Mouse (Mus musculus) skeletal muscle tissue, adult 2 months (tissue): ENCODE measurements around the gene Fbxo3.
"Not testable (repeated sequence)": the region's sequence is repeated elsewhere in the genome, so short reads cannot be mapped to it uniquely, and the experiment has no call there.

ENCODE experiments used
- DNase-seq: peaks from one replicate; pipeline ENCODE4 v3.0.0-alpha.2; 2012; ENCODE audit warnings: low read depth, low spot score

Gene Fbxo3

DNA sequence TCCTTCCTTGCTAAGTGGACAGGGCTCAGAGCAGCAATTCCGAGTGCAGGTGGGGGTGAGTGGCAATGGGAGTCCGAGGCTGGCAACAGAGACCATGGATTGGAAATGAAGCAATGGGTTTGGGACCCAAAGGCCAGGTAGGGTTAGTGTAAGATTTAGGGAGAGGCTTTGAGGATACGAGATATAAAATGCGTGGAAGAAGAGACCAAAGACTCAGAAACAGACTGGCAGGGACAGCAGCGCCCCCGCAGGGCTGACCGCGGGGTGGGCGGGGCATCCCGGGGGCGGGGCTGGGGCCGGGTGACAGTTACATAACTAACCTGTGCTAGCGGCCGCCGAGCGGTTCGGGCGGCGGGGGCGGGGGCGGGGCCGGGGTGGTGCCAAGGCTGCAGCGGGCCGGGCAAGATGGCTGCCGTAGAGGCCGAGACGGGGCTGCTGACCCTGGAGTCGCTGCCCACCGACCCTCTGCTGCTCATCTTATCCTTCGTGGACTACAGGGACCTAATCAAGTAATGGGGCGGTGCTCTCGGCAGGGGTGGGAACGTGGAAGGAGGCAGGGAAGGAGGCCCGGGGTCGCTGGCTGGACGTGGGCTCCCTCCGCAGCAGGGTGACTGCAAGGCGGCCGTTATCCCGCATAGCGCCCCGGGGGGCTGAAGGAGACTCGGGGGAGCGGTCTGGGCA lies at the start of gene Fbxo3:
TSS of gene Fbxo3 (plus strand) at position 264 of the 681 bp plus-strand sequence.
- peak; percentile 71 for DNase-seq

GRCm38 (mm10) chr2:103982250-103982649 lies 45.3 kb upstream of the Fbxo3 start:
- peak; percentile 43 for DNase-seq

GRCm38 (mm10) chr2:103983146-103983545 lies 44.4 kb upstream of the Fbxo3 start:
- no peak for DNase-seq

DNA sequence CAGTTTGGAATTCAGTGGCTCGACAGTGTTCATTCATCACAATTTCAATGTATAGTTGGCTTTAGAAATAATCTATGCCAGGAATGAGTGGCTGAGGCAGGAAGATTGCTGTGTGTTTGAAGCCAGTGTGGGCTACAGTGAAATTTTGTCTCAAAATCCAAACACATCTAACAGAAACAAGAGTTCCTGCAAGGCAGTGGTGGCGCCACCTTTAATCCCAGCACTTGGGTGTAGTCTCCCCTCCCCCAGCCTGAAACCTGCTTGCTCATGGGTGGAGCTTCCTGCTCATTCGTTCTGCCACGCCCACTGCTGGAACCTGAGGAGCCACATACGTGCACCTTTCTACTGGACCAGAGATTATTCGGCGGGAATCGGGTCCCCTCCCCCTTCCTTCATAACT lies 39.9 kb upstream of the Fbxo3 start:
- not testable (repeated sequence) for DNase-seq

- no peak for DNase-seq
Measured at GRCm38 (mm10) chr2:103989724-103990123, 37.8 kb upstream of the Fbxo3 start.

DNA sequence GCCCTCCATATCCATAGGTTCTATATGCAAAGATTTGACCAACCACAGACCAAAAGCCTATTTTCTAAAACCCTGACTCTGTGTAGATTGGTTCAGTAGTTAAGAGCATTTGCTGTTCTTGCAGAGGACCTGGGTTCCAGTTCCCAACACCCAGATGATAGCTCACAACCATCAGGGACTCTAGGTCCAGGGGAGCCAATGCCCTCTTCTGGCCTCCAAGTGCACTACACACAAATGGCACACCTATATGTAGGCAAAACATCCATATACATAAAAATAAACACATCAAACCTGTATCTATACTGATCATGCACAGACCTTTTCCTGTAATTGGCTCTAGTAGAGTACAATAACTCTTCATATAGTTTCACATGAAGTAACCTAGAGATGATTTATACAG lies 36.2 kb upstream of the Fbxo3 start:
- DNase-seq, result no peak

- DNase-seq, result no peak
Measured at GRCm38 (mm10) chr2:103992162-103992561, 35.4 kb upstream of the Fbxo3 start.

- no peak for DNase-seq
Measured at GRCm38 (mm10) chr2:103992618-103993332, 34.7 kb upstream of the Fbxo3 start.

- DNase-seq, result no peak
Measured at GRCm38 (mm10) chr2:104001076-104001475, 26.4 kb upstream of the Fbxo3 start.

- DNase-seq, result no peak
Measured at GRCm38 (mm10) chr2:104001861-104002260, 25.7 kb upstream of the Fbxo3 start.

DNA sequence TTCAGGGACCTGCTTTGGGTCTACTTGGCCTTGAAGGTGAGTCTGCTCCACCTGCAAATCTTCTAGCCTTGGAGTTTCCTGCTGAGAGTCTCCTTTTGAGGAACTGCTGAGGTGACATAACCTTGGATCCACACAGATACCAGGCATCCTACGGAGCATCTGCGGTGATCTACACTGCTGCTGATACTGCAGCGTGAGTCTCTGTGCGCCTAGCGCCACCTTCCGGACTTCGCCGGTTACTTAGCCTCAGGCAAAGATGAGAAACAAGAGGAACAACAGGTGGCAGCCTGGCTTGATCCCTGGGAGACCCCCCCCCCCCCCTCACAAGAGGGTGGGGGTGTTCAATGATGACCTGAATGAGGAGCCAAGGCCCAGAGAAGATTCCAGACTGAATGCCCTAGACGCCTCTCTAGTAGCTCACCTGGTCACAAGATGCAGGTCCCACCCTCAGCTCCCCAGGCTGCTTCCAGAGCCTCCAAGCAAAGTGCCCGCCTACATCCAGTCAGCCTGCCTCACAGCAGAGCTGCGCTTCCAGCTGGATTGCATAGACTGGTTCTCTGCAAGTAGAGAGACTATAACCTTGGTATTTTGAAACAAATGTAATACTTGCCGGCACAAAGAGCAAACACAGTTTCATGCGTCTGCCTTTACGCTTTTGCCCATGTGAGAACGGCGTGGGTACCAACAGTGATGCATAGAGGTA lies 24.7 kb upstream of the Fbxo3 start:
- no peak for DNase-seq

DNA sequence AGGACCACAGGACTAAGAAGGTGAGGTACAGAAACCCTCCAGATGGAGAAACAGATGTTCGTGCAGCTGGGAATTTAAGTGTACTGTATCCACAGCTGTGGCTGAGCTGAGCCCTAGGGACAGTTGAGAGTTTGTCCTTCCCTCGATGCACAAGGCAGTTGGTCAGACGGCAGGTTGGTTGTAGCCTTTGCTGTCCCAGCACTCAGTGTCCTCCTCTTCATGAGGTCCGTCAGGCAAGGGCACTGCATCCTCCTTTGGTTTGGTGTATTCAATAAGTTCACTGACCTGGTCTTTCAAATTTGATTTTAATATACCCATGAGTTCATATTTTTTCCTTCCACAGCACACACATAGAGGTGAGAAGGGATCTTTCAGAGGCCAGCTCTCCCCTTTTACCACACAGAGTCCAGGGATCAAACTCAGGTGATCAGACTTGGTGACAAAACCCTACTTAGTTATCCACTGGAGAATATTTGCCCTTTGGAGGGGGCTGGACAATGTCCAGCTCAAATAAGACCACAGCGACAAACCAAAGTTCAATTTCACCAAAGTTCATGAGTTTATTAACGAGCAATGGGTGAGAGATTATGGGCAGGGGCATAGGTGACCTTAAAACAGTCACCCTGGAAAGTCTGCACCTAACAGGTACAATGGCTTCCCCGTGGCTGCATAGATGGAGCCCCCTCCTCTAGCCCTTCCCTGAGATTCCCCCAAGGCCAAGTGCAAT lies 19.6 kb upstream of the Fbxo3 start:
- no peak for DNase-seq

DNA sequence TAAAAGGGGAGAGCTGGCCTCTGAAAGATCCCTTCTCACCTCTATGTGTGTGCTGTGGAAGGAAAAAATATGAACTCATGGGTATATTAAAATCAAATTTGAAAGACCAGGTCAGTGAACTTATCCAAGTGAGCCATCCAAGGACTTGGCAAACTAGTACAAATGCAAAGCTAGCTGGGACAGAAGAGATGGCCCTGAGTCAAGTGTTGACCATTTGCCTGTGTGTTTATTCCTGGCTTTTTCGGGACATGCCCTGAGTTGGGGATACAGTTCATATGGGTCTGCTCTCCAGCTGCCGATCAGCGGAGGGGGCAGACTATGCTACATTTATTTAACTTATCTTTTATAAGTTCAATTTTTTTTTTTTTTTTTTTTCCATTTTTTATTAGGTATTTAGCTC lies 18.7 kb upstream of the Fbxo3 start:
- DNase-seq, result not testable (repeated sequence)

- DNase-seq, result no peak
Measured at GRCm38 (mm10) chr2:104023096-104023495, 4.4 kb upstream of the Fbxo3 start.

GRCm38 (mm10) chr2:104024656-104025055 lies 2.9 kb upstream of the Fbxo3 start:
- DNase-seq, result no peak

DNA sequence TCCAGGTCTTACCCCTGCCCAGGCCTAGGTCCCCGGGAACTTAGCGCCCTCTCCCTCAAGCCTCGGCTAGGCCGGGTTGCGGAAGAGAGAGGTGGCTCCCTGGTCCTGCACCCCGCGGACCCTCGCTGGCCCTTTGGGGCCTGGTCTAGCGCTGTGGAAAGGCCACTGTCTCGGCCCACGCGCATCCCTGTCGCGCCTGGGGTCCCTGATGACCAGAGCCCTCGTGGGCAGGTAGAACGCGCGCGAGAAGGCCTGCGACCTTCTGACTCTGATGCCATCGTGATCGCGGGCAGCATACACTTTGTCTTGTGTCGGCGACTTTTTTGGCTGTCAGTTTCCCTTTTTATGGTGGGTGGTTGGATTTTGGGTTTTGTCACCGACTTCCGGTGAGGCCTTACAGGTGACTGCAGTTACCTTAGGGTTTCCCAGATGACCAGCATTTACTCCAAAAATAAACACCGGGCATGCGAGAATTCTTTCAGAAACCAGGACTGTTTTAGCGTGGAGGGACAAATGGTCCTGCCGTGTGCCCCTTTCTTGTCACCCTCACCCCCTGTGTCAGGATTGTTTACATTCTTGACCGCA lies 710 bp downstream of the Fbxo3 start, which contains the start of gene 4931422A03Rik:
TSS of gene 4931422A03Rik (minus strand) at position 223 of the 585 bp plus-strand sequence.
- DNase-seq, result peak; percentile 40

DNA sequence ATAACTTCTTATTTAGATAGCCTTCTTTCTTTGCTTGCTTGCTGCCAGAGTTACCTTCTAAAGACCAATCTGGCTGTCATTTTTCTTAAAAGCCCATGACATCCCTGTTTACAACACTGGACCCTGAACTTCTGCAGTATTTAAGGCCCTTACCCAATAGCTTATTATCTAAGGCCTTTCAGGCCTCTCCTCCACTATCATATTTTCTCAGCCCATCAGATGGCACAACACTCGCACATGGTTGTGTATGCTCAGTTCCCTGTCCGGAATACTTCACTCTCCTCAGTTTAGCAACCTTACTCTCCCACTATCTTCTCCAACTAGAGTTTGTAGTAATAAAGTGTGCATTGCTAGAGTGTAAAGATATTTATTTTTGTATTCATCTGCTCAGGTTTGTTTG lies 1.6 kb downstream of the Fbxo3 start:
- no peak for DNase-seq

DNA sequence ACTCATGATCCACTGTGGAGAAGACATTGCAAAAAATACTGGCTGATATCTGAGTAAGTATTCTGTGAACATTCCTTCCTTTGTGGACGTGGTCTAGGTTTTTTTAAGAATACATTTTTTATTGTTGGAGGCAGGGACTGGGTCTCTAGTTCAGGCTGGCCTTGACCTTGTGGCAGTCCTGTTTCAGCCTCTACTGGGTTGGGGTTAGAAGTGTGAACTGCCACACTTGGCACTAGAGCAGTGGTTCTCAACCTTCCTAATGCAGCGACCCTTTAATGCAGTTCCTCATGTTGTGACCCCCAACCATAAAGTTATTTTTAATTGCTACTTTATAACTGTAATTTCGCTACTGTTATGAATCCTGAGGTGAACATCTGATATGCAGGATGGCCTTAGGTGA lies 2.9 kb downstream of the Fbxo3 start:
- no peak for DNase-seq

DNA sequence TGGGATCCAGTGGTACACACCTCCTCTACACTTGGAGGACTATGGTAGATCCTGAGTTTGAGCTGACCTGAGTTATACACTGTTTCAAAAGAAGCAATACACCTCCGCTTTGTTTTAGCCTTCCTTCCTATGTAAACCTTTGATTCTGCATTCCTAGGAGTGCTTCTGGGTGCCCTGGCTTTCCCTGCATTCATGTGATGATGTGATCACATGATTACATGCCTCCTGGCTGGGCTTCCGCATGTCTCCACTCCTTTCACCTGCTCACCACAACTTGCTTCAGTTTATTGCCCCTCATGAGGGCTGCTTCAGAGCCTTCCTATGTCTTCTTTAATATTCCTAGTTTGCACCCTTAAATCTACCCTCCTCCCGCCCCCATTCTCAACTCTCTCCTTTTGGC lies 4.5 kb downstream of the Fbxo3 start:
- no peak for DNase-seq

GRCm38 (mm10) chr2:104034832-104035472 lies 7.4 kb downstream of the Fbxo3 start:
- peak; percentile 46 for DNase-seq

- peak; percentile 43 for DNase-seq
Measured at GRCm38 (mm10) chr2:104035595-104035994, 8.1 kb downstream of the Fbxo3 start.
